Mouse (Mus musculus): ENCODE results near the gene Efemp1.
A peak's percentile ranks its signal among the peaks of the same experiment; 100 is the strongest.

The Efemp1 gene

DNA sequence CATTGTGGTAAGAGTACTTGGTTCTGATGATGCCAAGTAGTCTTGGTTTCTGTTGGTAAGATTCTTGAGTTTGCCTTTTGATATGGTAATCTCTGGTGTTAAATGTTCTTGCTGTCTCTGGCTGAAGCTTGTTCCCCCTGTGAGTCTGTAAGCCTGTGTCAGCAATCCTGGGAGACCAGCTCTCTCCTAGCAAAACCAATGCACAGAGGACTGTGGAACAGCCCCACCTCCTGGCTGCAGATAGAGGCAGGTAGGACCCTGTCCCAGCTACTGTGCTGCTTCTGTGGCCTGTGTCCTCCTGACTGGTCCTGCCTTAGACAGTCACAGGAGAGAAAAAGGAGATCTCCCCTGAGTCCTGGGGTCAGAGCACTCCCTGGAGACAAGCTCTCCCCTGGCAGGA, 81.4 kb downstream of the Efemp1 start:
- DNase-seq (ENCODE audit: low spot score): peak; percentile 7

DNA sequence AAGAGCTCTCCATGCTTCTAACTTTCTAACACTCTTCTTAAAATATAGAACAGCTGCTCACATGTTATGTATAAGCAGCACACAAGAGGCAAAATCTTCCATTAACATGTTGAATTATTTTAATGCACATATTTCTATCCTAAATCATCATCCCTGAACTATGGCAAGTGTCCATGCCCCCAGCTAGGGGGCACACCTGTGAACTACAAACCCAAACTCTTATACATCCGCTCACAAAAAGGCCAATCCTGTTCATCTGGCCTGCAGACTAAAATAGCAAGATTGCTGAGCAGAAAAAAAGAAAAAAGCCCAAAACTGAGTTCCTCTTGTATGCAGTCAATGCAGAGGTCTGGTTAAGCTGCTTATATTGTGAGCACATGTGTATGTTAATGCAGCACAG, 86.6 kb downstream of the Efemp1 start:
- no peak for DNase-seq (ENCODE audit: low spot score)

DNA sequence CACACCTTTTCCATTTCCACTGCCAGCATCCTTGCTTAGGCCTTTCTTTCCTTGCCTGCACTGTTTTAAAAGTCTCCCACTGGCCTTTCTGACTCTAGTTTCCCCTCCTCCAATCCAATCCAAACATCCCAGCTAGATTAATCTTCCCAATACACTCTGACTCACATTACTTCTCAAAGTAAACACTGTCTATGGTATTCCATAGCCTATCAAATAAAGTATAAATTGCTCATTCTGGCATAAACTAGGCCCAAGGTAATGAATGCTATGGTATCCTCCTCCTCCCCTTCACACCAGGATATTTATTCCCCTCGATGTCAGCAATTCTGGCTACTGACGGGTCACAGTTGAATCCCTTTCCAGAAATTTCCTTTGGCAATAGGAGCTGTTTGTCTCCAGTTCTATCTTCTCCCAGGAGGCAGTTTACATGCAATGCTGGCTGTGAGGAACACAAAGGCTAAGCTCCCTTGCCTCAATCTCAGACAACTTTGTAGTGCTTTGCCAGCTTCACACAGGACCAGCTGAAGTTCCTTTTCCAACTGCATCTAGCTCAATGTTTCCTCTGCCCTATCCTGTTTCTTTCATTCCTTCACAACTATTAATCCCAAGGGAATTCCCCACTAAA, 98.7 kb downstream of the Efemp1 start:
- no peak for DNase-seq (ENCODE audit: low spot score)

GRCm38 (mm10) chr11:28954673-28955304, 101.8 kb downstream of the Efemp1 start:
- DNase-seq (ENCODE audit: low spot score): no peak

DNA sequence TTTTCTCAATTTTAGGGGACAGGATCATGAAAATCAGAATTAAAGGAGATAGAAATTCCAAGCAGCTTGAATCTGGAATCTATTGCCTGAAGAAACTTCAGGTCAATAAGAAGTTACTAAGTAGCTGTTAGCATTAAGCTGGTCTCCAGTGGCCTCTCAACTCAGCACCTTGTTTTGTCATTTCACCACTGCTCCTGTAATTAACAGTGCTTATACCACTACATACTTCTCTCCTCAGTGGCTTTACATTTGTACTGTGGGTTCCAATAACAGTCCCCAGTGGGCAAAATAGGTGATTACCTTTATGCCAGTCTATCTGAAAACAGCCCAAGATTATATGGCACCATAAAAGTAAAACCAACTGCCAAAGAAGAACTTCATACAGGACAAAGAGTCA, 102.3 kb downstream of the Efemp1 start:
- no peak for DNase-seq (ENCODE audit: low spot score)

DNA sequence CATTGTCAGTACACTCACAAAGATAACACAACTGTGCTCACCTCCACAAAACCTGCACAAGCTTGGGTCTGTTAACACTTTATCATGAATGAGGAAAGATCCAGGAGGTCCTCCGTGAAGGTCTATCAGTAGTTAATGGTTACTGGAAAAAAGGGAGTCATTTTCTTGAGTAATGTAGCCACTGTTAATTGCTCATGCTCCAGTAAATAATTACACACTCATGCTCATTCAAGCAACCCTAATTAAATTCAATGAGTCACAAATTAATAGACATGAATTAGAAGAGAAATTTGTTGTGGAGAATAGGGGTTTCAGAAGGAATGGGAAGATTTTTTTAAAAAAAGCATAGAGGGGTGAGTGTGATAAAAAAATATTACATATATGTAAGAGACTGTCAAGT, 108.4 kb downstream of the Efemp1 start:
- peak; percentile 29 for DNase-seq (ENCODE audit: low spot score)
